Mouse (Mus musculus): ENCODE measurements around the gene Rps18.

Gene Rps18

GRCm38 (mm10) chr17:33925406-33926116 lies 30.2 kb downstream of the Rps18 start:
- CTCF ChIA-PET, result interaction anchor here (0.6 to 1.0 kb wide), 3 partner anchors 28 to 30 kb away, joined by 3 to 11 read pairs (median 3); no protein-coding TSS in a partner anchor

GRCm38 (mm10) chr17:33924577-33925283 lies 31.1 kb downstream of the Rps18 start:
- CTCF ChIA-PET, result interaction anchor here (0.6 to 1.0 kb wide), 3 partner anchors 27 to 229 kb away, joined by 3 to 11 read pairs (median 6); no protein-coding TSS in a partner anchor

GRCm38 (mm10) chr17:33921361-33921760 lies 34.4 kb downstream of the Rps18 start:
- CTCF ChIA-PET, result interaction anchor here (0.8 to 1.5 kb wide), 2 partner anchors 11 to 25 kb away, joined by 5 to 6 read pairs; no protein-coding TSS in a partner anchor

- CTCF ChIA-PET, result interaction anchor here (0.8 kb wide), 1 partner anchor 24 kb away, joined by 5 read pairs; no protein-coding TSS in a partner anchor
Measured at GRCm38 (mm10) chr17:33920282-33921097, 35.3 kb downstream of the Rps18 start.

DNA sequence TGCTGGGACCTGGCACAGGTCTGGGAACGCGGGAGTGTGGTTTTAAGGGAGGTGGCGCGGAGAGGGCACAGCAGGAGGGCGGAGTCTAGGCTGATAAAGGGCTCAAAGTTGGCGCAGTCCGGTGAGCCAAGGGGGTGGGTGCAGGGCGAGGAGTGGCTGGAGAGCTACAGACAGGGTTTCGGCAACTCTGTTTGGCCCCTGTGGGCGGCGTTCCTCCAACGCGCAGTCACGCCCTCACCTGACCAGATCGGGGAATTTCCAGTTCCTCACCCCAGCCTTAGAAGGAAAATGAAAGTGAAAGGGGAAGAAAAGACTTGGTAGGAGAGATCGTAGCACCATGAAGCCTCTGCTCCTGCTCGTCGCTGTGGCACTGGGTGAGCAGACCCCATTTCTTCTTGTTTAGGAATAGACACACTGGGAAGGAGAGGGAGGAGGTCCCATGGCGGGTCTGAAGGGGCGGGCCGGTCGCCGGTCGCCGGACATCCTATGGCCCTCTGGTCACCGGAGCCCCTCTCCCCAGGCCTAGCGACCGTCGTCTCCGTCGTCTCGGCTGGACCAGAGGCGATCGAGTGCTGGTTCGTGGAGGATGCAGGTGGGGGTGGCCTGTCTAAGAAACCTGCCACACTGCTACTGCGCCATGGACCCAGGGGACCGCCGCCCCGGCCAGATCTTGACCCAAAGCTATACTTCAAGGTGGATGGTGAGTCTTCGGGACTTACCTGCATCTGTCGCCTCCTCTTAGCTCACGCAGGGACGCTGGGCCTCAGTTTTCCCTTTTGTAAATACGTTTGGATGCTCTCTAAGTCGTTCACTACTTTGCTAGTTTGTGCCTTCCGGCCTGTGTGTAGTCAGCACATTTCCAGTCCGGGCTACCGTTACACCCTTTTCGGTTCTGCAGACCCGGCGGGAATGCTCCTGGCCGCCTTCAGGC lies 36.2 kb downstream of the Rps18 start:
- CTCF ChIA-PET, result interaction anchor here (0.6 kb wide), 1 partner anchor 917 kb away, joined by 3 read pairs; no protein-coding TSS in a partner anchor

GRCm38 (mm10) chr17:33918293-33919203 lies 37.3 kb downstream of the Rps18 start:
- CTCF ChIA-PET, result no interaction called here

DNA sequence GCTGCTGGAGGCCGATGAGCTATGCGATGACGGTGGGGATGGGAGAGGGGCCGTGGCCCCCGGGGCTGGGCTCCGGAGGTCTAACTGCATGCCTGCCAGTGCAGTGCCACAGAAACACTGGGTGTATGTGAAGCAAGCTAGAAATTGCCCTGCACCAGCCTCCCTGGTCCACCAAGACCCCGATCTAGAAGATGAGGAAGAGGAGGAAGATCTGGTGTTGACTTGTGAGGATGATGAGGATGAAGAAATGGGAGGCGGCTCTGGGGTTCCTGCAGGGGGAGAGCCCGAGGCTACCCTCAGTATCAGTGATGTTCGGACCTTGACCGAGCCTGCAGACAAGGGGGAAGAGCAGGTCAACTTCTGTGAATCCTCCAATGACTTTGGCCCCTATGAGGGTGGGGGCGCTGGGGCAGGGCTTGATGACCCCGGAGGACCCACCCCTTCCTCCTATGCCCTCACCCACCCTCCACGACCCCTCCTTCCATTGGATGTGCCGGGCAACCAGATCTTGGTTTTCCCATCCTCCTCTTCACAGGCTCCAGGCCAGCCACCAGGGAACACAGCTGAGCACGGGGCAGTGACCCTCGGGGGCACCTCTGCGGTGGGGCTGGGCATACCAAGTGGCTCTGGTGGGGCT lies 38.0 kb downstream of the Rps18 start:
- CTCF ChIA-PET, result interaction anchor here (0.7 kb wide), 1 partner anchor 10 kb away, joined by 3 read pairs; no protein-coding TSS in a partner anchor

GRCm38 (mm10) chr17:33916847-33917655 lies 38.8 kb downstream of the Rps18 start:
- CTCF ChIA-PET, result interaction anchor here (0.7 kb wide), 1 partner anchor 11 kb away, joined by 3 read pairs; no protein-coding TSS in a partner anchor

DNA sequence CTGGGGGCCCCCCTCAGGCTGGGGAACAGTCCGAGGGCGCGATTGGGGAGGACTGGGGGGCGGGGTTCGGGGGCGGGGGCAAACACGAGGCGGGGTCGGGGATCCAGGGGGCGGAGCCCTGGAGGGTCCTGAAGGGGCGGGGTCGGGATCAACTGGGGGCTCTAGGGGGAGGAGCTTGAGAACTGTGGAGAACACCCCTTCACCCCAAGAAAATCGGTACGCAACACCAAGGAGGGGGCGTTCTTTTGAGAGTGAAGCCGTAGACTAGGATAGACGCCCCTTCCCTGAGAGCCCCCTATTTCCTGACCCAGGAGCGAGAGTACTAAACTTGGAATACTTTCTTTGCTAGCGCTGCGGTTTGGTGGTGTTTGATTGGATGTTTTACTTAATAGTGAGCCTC lies 39.5 kb downstream of the Rps18 start:
- CTCF ChIA-PET, result no interaction called here

DNA sequence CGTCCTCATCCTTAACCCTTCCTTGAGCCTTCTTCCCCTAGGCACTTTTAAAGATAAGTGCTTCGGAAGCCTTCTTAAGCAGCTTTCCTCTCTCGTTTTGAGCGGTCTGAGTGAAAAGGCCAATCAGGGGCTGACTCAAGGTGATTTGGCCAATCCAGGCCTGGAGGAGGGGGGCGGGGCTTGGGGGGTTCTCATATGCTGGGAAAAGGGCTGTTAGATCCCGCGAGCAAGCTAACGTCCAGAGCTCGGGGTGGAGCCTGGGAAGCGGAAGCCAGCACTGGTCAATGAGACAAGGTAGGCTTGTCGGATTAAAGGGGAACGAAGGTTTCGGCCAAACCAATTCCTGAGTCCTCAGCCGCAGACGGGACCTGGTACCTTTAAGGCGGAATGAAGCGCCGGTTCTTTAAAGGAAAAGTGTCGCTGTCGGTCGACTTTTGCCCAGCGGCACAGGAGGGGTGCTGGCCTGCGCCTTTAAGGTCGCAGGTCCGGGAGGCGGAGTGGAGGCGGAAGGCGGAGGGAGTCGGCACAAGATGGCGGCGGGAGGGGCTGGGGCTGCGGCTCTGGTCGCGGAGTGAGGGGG lies 40.0 kb downstream of the Rps18 start, which contains the start of the genes Tapbp and Zbtb22:
Gene Tapbp, plus strand, starts transcription at position 229 of the 580 bp plus-strand sequence.
Gene Zbtb22, plus strand, starts transcription at position 234 of the 580 bp plus-strand sequence.
- CTCF ChIA-PET, result interaction anchor here (0.6 to 1.4 kb wide), 2 partner anchors 18 to 1290 kb away, joined by 3 to 6 read pairs; no protein-coding TSS in a partner anchor

DNA sequence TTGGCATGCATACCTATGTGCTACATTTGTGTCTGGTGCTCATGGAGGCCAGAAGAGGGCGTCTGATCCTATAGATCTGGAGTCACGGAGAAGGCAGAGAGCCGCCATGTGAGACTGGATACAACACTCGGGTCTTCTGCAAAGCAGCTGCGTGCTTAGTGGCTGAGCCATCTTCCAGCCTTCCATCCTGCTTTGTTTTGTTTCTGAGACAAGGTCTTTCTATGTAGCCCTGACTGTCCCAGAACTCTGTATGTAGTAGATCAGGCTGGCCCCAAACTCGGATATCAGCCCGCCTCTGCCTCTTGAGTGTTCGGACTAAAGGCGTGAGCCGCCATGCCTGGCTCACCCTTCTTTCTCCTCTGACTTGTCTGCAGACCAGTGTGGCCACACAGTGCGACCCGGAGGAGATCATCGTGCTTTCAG lies 40.8 kb downstream of the Rps18 start:
- CTCF ChIA-PET, result interaction anchor here (0.6 to 1.4 kb wide), 3 partner anchors 17 to 1291 kb away, joined by 3 to 6 read pairs (median 5); no protein-coding TSS in a partner anchor

DNA sequence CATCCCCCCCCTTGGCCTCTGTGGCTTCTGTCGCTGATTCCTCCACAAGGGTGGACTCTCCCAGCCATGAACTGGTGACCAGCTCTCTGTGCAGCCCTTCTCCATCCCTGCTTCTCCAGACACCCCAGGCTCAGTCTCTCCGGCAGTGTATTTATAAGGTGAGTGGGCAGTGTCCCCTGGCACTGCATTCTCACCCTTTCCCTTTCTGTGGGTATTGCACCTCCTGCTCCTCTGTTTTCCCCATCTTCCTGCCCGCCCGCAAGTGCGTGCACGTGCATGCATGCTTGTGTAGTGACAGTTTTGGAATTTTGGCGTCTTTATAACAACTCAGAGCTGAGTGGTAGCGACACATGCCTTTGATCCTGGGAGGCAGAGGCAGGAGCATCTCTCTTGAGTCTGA lies 41.9 kb downstream of the Rps18 start:
- CTCF ChIA-PET, result no interaction called here

GRCm38 (mm10) chr17:33913264-33913663 lies 42.5 kb downstream of the Rps18 start:
- CTCF ChIA-PET, result no interaction called here

GRCm38 (mm10) chr17:33911813-33912414 lies 43.9 kb downstream of the Rps18 start:
- CTCF ChIA-PET, result interaction anchor here (0.6 to 1.1 kb wide), 2 partner anchors 17 to 1925 kb away, joined by 5 to 14 read pairs; no protein-coding TSS in a partner anchor

GRCm38 (mm10) chr17:33911052-33911812 lies 44.6 kb downstream of the Rps18 start:
- CTCF ChIA-PET, result interaction anchor here (0.5 to 1.1 kb wide), 4 partner anchors 16 to 1926 kb away, joined by 3 to 14 read pairs (median 5); no protein-coding TSS in a partner anchor

Data from spleen, embryonic (tissue).